Mouse (Mus musculus): Measurements from ENCODE around the gene Fam222b.

The Fam222b gene

DNA sequence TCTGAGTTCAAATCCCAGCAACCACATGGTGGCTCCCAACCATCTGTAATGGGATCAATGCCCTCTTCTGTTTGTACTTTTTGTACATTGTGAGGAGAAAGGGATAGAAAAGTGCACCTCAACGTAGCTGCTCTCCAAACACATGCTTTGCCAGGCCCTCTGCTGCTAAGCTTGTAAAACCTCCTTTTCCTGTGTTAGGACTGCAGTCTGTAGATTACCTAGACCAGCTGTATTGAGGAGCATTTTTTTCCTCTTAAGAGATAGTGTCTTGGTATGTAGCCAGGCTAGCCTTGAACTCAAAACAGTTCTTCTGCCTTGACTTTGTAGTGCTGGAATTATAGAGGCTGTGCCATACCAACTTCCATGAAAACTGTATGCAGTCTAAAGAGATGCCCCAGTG is 41.7 kb downstream of the Fam222b start:
- DNase-seq (ENCODE audit: low read depth, low spot score): no peak

- no peak for DNase-seq (ENCODE audit: low read depth, low spot score)
These were observed 43.1 kb downstream of the Fam222b start for GRCm38 (mm10) chr11:78137584-78137983.

DNA sequence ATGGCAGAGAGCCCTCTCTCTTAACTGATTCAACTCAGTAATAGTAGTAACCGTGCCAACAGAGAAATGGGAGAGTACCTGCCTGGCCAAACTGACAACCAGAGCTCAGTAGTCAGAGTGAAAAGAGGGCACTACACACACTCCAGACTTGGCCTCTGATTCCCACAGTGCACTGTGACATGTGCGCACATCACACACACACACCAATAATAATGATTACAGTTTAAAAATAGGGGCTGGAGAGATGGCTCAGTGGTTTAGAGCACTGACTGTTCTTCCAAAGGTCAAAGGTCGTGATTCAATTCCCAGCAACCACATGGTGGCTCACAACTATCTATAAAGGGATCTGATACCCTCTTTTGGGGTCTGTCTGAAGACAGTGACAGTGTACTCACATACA is 43.6 kb downstream of the Fam222b start:
- DNase-seq (ENCODE audit: low read depth, low spot score): no peak

GRCm38 (mm10) chr11:78140665-78141064 is 46.2 kb downstream of the Fam222b start:
- DNase-seq (ENCODE audit: low read depth, low spot score): no peak

GRCm38 (mm10) chr11:78143520-78143919 is 49.1 kb downstream of the Fam222b start:
- no peak for DNase-seq (ENCODE audit: low read depth, low spot score)

- no peak for DNase-seq (ENCODE audit: low read depth, low spot score)
These were observed 51.7 kb downstream of the Fam222b start for GRCm38 (mm10) chr11:78146168-78146567.

DNA sequence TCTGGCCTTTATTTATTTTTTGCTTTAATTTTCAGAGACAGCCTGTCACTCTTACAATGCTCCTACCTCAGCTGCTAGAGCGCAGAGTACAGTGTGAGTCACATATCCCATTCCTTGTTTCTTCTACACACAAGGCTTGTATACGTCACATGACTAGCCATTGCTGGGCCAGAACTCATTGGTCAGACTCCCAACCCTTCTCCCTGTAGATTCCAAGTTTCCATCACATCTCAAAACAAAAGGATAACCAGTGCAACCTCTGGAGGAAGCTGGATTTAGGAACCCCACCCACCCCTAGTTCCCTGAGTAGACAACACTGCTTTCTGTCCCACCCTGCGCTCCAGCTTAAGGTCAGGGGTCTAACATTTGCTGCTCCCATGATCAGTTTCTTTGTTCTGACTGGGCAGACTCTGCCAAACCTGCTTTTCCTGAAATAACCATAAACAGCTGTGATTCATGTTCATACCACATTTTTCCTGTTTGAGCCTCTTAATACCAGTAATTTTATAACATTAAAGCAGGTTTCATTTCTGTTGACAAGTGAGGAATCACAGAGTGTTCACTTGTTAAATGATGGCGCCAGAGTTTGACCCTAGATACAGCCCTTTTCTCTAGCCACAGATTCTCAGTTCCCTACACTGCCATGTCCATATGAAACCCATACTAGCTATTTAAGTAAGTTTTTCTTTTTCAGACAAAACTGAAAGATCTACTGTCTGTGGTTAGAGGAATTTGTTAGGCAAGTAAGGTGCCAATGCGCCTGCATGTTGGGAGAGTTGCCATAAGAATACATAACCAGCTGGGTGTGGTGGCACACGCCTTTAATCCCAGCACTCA is 52.5 kb downstream of the Fam222b start:
- DNase-seq (ENCODE audit: low read depth, low spot score): no peak

GRCm38 (mm10) chr11:78151161-78151560 is 56.7 kb downstream of the Fam222b start:
- DNase-seq (ENCODE audit: low read depth, low spot score): no peak

GRCm38 (mm10) chr11:78152299-78153231 is 58.1 kb downstream of the Fam222b start:
- no peak for DNase-seq (ENCODE audit: low read depth, low spot score)

GRCm38 (mm10) chr11:78153778-78154177 is 59.3 kb downstream of the Fam222b start:
- DNase-seq (ENCODE audit: low read depth, low spot score): no peak

GRCm38 (mm10) chr11:78155674-78156073 is 61.2 kb downstream of the Fam222b start:
- no peak for DNase-seq (ENCODE audit: low read depth, low spot score)

- DNase-seq (ENCODE audit: low read depth, low spot score): no peak
These were observed 61.8 kb downstream of the Fam222b start for GRCm38 (mm10) chr11:78156156-78156699.

DNA sequence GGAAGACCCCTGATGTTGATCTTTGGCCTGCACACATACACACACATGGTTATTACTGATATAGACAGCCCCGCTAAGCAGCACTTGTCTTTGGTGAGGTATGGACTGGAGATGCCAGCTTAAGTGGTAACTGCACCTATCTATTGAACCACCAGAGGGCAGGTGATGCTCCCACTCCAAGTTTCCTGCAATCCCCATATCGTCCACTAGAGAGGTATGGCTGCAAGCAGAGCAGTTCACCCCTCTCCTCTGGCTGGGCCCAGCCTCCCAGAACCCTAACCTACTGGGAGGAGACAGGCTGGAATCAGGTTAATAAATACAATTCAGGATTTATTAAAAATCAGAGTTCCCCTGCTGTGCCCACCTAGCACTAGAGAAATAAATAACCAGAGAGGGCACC is 64.6 kb downstream of the Fam222b start:
- DNase-seq (ENCODE audit: low read depth, low spot score): peak; percentile 79

DNA sequence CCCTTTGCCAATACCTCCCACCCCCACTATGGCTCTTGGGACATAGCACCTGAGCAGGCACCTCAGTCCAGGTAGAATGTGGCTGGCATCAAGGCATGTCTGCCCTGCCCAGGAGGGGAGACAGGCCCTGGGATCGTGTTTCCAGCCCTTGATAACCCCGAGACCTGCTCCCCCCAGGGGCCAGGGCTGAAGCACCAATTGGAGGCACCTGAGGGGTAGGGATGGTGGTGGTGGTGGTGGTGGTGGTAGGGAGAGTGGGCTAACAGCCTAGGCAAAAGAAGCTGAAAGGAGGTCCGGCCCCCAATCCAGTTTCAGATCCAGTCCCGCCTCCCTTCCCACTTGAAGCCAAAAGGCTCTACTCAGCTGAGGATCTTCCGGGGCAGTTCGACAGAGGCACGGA is 65.1 kb downstream of the Fam222b start:
- no peak for DNase-seq (ENCODE audit: low read depth, low spot score)

GRCm38 (mm10) chr11:78160171-78160570 is 65.7 kb downstream of the Fam222b start:
- DNase-seq (ENCODE audit: low read depth, low spot score): no peak

GRCm38 (mm10) chr11:78160675-78161074 is 66.2 kb downstream of the Fam222b start:
- no peak for DNase-seq (ENCODE audit: low read depth, low spot score)

DNA sequence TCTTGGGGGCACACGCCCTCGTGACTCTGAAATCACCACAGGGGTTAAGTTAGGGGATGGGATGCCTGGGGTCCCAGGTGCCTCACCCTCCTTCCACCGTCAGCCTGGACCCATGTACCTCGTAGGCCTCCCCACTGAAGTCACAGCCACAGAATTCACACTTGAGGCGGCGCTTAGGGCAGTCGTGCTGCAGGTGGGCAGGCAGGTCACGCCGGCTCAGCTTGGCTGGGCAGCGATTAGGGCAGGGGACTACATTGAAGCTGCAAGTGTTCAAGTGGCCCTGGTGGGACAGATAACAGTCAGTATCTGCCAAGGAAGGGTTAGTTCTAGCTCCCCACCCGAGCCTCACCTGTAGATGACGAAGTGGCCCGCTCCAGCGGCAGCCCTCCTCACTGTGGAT is 66.7 kb downstream of the Fam222b start:
- DNase-seq (ENCODE audit: low read depth, low spot score): no peak

GRCm38 (mm10) chr11:78161968-78162367 is 67.5 kb downstream of the Fam222b start:
- DNase-seq (ENCODE audit: low read depth, low spot score): no peak

GRCm38 (mm10) chr11:78162504-78162903 is 68.0 kb downstream of the Fam222b start:
- DNase-seq (ENCODE audit: low read depth, low spot score): no peak

DNA sequence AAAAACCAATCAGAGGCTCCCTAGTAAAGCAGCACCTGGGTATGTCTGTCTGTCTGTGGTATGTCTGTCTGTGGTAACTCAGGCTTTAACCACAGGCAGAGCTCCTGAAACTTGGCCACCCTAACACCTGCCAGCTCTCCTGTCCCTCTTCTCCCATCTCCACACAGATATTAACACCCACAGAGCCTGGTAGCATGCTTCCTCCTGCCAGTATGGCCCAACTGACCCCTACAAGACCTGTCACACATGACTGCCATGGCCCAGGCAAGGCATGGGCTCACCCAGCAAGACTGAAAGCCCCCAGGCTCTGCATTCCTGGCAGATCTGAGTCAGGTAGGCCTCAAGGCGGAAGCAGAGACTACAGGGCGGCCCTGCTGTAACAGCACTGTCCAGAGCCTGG is 68.6 kb downstream of the Fam222b start:
- DNase-seq (ENCODE audit: low read depth, low spot score): no peak

DNA sequence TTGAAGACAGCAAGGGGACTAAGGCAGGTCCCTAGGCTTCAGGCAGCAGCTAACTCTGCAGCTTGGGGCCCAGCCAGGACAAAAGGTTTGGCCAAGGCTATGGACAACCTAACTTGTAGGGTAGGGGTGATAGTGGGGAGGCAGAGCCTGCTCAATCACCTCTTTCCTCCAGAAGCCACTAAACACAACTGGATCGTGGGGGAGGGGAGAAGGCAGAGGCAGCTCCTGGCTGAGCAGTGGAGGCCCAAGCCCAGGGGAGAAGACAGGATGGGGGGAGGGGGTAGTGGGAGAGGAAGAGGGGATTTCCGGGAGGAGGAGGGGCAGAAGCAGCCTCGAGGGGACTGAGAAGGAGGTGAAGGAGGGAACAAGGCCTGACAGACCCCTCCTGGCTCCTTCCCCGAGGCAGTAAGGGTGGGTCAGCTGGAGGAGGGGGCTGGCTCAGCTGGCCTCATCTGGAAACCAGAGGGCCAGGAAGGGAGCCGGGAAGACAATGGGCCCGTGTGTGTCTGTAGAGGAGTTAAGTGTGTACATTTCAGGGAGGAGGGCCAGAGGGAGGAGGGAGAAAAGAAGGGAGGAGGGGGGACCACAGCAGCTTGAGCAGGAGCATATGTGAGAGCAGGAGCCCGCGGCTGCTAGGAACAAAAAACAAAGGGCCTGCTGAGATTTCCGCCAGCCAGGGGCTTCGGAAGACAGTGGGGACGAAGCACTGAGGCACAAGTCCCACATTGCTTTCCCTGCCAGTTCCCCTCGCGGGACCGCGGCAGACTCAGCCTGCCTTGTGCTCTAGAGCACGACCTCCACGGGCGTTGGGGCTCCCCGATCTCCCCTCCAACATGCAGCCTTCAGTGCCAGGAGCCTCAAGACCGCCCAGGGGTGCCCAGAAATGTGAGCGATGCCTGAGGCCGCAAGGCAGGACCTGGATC is 69.5 kb downstream of the Fam222b start:
- DNase-seq (ENCODE audit: low read depth, low spot score): no peak

Measured in retina, postnatal 7 days (tissue).